Comparison of ENCODE assay signal across 10 mouse cellular contexts in genomic region chr7:5047313-5047712, GRCm38 (mm10). TPM values are rescaled to one million over a fixed set of nuclear protein-coding genes. Genes with fewer than 3 reads are reported as not detected.
DNase-seq lines count a peak whose midpoint lies in the region; ATAC-seq and TF ChIP-seq lines count a peak whose summit lies in the region.
"Had no signal": no experiment of that assay in that cellular context is flagged by ENCODE, and none has a peak within 500 bp of the region (broad histone marks: within the 10 kb centered on the region; RNA-seq: fewer than 3 reads in every experiment).

No protein-coding gene starts in this region.

- intact Hi-C loops in gastrocnemius, postnatal 14 days (cut with DNase I; ENCODE audit: low total_unique reads) = loop anchor here (2.0 kb wide), 1 partner anchor 105 kb away; no protein-coding TSS in a partner anchor

- no peaks in the 10 kb centered on the region for H3K36me3 ChIP-seq in midbrain, postnatal 0 days (ENCODE audit: insufficient read depth, low read length)
- H3K36me3 ChIP-seq in midbrain, embryonic 13.5 days = no peaks in the 10 kb centered on the region

- no peak overlapping the region for H3K4me2 ChIP-seq in midbrain, postnatal 0 days (ENCODE audit: low read depth, low read length, poor library complexity, severe bottlenecking)
- no peak overlapping the region for H3K4me2 ChIP-seq in midbrain, embryonic 13.5 days (replicated peaks)
- H3K4me2 ChIP-seq: neural tube, embryonic 13.5 days had no signal

- no peak overlapping the region for H3K4me3 ChIP-seq in midbrain, postnatal 0 days (ENCODE audit: low read depth, low read length)
- H3K4me3 ChIP-seq in midbrain, embryonic 13.5 days (replicated peaks) = no peak overlapping the region
- H3K4me3 ChIP-seq: neural tube, embryonic 13.5 days had no signal

- no peak for ATAC-seq in midbrain, postnatal 0 days (ENCODE audit: low FRiP score)
- no peak for ATAC-seq in midbrain, embryonic 13.5 days

- peak; percentile 58 for TF ChIP-seq CTCF in midbrain, postnatal 0 days (IDR thresholded peaks at IDR 0.05)

- H3K4me1 ChIP-seq in midbrain, postnatal 0 days (ENCODE audit: insufficient read depth, low read length) = peaks cover 3% of the 10 kb centered on the region; the same call in 1 of the 2 replicates
- H3K4me1 ChIP-seq in midbrain, embryonic 13.5 days (replicated peaks) = peaks cover 14% of the 10 kb centered on the region

- 28% methylated on average over 2 of the region's 2 CpGs for WGBS in midbrain, postnatal 0 days
- WGBS in midbrain, embryonic 13.5 days = 37% methylated on average over 2 of the region's 2 CpGs

- no peaks in the 10 kb centered on the region for H3K9me3 ChIP-seq in midbrain, postnatal 0 days (ENCODE audit: low read length)
- H3K9me3 ChIP-seq in midbrain, embryonic 13.5 days = no peaks in the 10 kb centered on the region
- H3K9me3 ChIP-seq: neural tube, embryonic 13.5 days had no signal

- peak; percentile 40 for DNase-seq in gastrocnemius, adult 18-20 months (ENCODE audit: low spot score)
- no peak for DNase-seq in gastrocnemius, postnatal 14 days
- peak; percentile 59 for DNase-seq in midbrain, postnatal 0 days (ENCODE audit: low spot score)
- peak; percentile 62 for DNase-seq in embryo, embryonic 10.5 days (ENCODE audit: low spot score)
- peak; percentile 68 for DNase-seq in retina, embryonic 14.5 days (ENCODE audit: low spot score)
- no peak for DNase-seq in frontal cortex, postnatal 10 days (ENCODE audit: low spot score in 2 of 2)
- DNase-seq in neural tube, embryonic 10.5 days (ENCODE audit: extremely low spot score, low spot score) = no peak

- no peak overlapping the region for H3K9ac ChIP-seq in midbrain, postnatal 0 days (replicated peaks; ENCODE audit: low read length, poor library complexity, severe bottlenecking)
- no peak overlapping the region for H3K9ac ChIP-seq in midbrain, embryonic 13.5 days (replicated peaks)
- H3K9ac ChIP-seq: neural tube, embryonic 13.5 days had no signal

- H3K27me3 ChIP-seq in midbrain, postnatal 0 days (ENCODE audit: insufficient read depth, low read length) = no peaks in the 10 kb centered on the region
- peaks cover 4% of the 10 kb centered on the region; the same call in 1 of the 2 replicates for H3K27me3 ChIP-seq in midbrain, embryonic 13.5 days
- H3K27me3 ChIP-seq: neural tube, embryonic 13.5 days had no signal

- H3K27ac ChIP-seq in midbrain, postnatal 0 days (ENCODE audit: low read depth, low read length) = no peak overlapping the region
- no peak overlapping the region for H3K27ac ChIP-seq in midbrain, embryonic 13.5 days
- H3K27ac ChIP-seq: neural tube, embryonic 13.5 days had no signal

RNA-seq across cellular contexts. Expression of gene Zfp580, which starts 4.0 kb away (rescaled TPM):
- total RNA-seq in gastrocnemius, adult 18-20 months (2021) = 1 to 10 TPM; 2.4 to 3.7 TPM
- total RNA-seq in gastrocnemius, postnatal 14 days (2021) = 1 to 10 TPM; 5.6 to 6.6 TPM
- total RNA-seq in midbrain, postnatal 0 days (2014; rRNA removed) = 55.6 and 77.7 TPM in 2 replicates
- 154 and 157 TPM in 2 replicates for polyA plus RNA-seq in midbrain, postnatal 0 days (2015; fragmentation: Nextera tagmentation; extraction: Ambion mirVana)
- polyA plus RNA-seq in midbrain, embryonic 13.5 days (2015; fragmentation: Nextera tagmentation; extraction: Ambion mirVana) = 70.1 and 72.8 TPM in 2 replicates

RNA-seq across cellular contexts. Expression of gene Zfp784, which starts 9.1 kb away (rescaled TPM):
- 1 to 10 TPM; 2.7 to 2.8 TPM for total RNA-seq in gastrocnemius, adult 18-20 months (2021)
- 1 to 10 TPM; 4.3 to 5.0 TPM for total RNA-seq in gastrocnemius, postnatal 14 days (2021)
- 5.0 and 8.0 TPM in 2 replicates for total RNA-seq in midbrain, postnatal 0 days (2014; rRNA removed)
- polyA plus RNA-seq in midbrain, postnatal 0 days (2015; fragmentation: Nextera tagmentation; extraction: Ambion mirVana) = 4.3 and 5.4 TPM in 2 replicates
- polyA plus RNA-seq in midbrain, embryonic 13.5 days (2015; fragmentation: Nextera tagmentation; extraction: Ambion mirVana) = 10.5 and 11.2 TPM in 2 replicates

RNA-seq across cellular contexts. Expression of gene 4632433K11Rik, which starts 13.4 kb away (rescaled TPM):
- total RNA-seq in gastrocnemius, adult 18-20 months (2021) = not detected
- not detected for total RNA-seq in gastrocnemius, postnatal 14 days (2021)
- total RNA-seq in midbrain, postnatal 0 days (2014; rRNA removed) = not detected in 2 replicates
- not detected in 2 replicates for polyA plus RNA-seq in midbrain, postnatal 0 days (2015; fragmentation: Nextera tagmentation; extraction: Ambion mirVana)
- not detected in 2 replicates for polyA plus RNA-seq in midbrain, embryonic 13.5 days (2015; fragmentation: Nextera tagmentation; extraction: Ambion mirVana)
- polyA plus RNA-seq: limb, embryonic 11.5 days; neural tube, embryonic 13.5 days had no signal

RNA-seq across cellular contexts. Expression of gene U2af2, which starts 14.6 kb away (rescaled TPM):
- 10 to 100 TPM; 39.0 to 49.6 TPM for total RNA-seq in gastrocnemius, adult 18-20 months (2021)
- total RNA-seq in gastrocnemius, postnatal 14 days (2021) = 10 to 100 TPM; 52.0 to 62.2 TPM
- 157 and 161 TPM in 2 replicates for total RNA-seq in midbrain, postnatal 0 days (2014; rRNA removed)
- polyA plus RNA-seq in midbrain, postnatal 0 days (2015; fragmentation: Nextera tagmentation; extraction: Ambion mirVana) = 74.7 and 78.2 TPM in 2 replicates
- polyA plus RNA-seq in midbrain, embryonic 13.5 days (2015; fragmentation: Nextera tagmentation; extraction: Ambion mirVana) = 121 and 128 TPM in 2 replicates

RNA-seq across cellular contexts. Expression of gene Ccdc106, which starts 27.0 kb away (rescaled TPM):
- total RNA-seq in gastrocnemius, adult 18-20 months (2021) = not detected
- total RNA-seq in gastrocnemius, postnatal 14 days (2021) = under 1 TPM; 0.31 to 0.33 TPM
- total RNA-seq in midbrain, postnatal 0 days (2014; rRNA removed) = 65.6 and 68.8 TPM in 2 replicates
- polyA plus RNA-seq in midbrain, postnatal 0 days (2015; fragmentation: Nextera tagmentation; extraction: Ambion mirVana) = 75.4 and 77.3 TPM in 2 replicates
- polyA plus RNA-seq in midbrain, embryonic 13.5 days (2015; fragmentation: Nextera tagmentation; extraction: Ambion mirVana) = 25.8 and 30.1 TPM in 2 replicates

Comparison
In these comparisons a context has a peak if more than half of its experiments do, and no peak if none do; other contexts are left out.
1. DNase-seq: peak in gastrocnemius, adult 18-20 months (single experiment), midbrain, postnatal 0 days (single experiment), embryo, embryonic 10.5 days (single experiment) and retina, embryonic 14.5 days (single experiment); none in gastrocnemius, postnatal 14 days (single experiment), frontal cortex, postnatal 10 days (0 of 2) and neural tube, embryonic 10.5 days (single experiment).